In the genomic region with DNA sequence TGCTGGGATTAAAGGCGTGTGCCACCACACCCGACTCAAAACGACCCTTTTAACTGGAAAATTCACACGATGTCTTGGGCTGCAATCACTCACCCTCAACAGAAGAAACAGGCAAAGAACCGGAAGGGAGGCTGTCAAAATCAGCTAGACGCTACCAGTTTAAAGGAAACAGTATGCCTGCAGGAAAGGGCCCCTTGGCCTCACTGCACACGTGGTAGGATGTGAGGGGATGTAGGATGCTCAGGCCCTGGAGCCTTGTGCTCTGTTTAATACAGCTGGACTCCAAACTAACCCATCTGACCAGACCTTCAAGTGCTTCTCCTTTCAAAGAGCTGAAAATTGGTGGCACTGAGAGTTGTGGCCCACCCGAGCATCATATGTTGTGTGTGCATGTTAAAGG, we compare ENCODE assay signal across 15 mouse cellular contexts.
"Had no signal": no experiment of that assay in that cellular context is flagged by ENCODE, and none has a peak within 500 bp of the region (broad histone marks: within the 10 kb centered on the region; RNA-seq: fewer than 3 reads in every experiment).

No protein-coding gene starts in this region.

- H3K4me2 ChIP-seq: limb, embryonic 15.5 days; liver, embryonic 12.5 days; lung, embryonic 14.5 days; midbrain, embryonic 15.5 days; neural tube, embryonic 12.5 days had no signal

- ATAC-seq: liver, embryonic 12.5 days; midbrain, embryonic 15.5 days had no signal

- H3K4me3 ChIP-seq: limb, embryonic 15.5 days; liver, embryonic 12.5 days; midbrain, embryonic 10.5 days; midbrain, embryonic 15.5 days; neural tube, embryonic 12.5 days had no signal

- H3K36me3 ChIP-seq: limb, embryonic 15.5 days; liver, embryonic 12.5 days; midbrain, embryonic 10.5 days; midbrain, embryonic 15.5 days; neural tube, embryonic 12.5 days had no signal

- DNase-seq: kidney, adult 9 months; kidney, postnatal 36 days; layer of hippocampus, adult 9-11 months; layer of hippocampus, postnatal 36 days; lung, embryonic 14.5 days; lung, postnatal 10 days; lung, postnatal 4 days; right cerebral cortex, postnatal 14 days; thymus, postnatal 4 days had no signal

- H3K27me3 ChIP-seq: limb, embryonic 15.5 days; liver, embryonic 12.5 days; midbrain, embryonic 15.5 days; neural tube, embryonic 12.5 days had no signal

- H3K9me3 ChIP-seq: limb, embryonic 15.5 days; liver, embryonic 12.5 days; midbrain, embryonic 10.5 days; midbrain, embryonic 15.5 days; neural tube, embryonic 12.5 days had no signal

- H3K9ac ChIP-seq: limb, embryonic 15.5 days; liver, embryonic 12.5 days; lung, embryonic 14.5 days; midbrain, embryonic 15.5 days; neural tube, embryonic 12.5 days had no signal

- H3K27ac ChIP-seq: kidney, postnatal 0 days; limb, embryonic 15.5 days; liver, embryonic 12.5 days; midbrain, embryonic 10.5 days; midbrain, embryonic 15.5 days; neural tube, embryonic 12.5 days had no signal

- H3K4me1 ChIP-seq: limb, embryonic 15.5 days; midbrain, embryonic 15.5 days; neural tube, embryonic 12.5 days had no signal
